In genomic region chr6:73368047-73368835, GRCm38 (mm10) we compare ENCODE assay signal across 8 mouse cellular contexts.
DNase-seq lines count a peak whose midpoint lies in the region; ATAC-seq and TF ChIP-seq lines count a peak whose summit lies in the region.

No protein-coding gene starts in this region.

- no peaks in the 10 kb centered on the region for H3K4me1 ChIP-seq in CH12.LX (ENCODE audit: control insufficient read depth in 1 of 2, insufficient read depth in 2 of 2)
- H3K4me1 ChIP-seq in forebrain, embryonic 12.5 days: peaks cover 10% of the 10 kb centered on the region
- H3K4me1 ChIP-seq in limb, embryonic 14.5 days (ENCODE audit: control insufficient read depth, insufficient read depth, low read length): 0 out of 2 replicates have a peak, but pooled peaks cover 5% of the 10 kb centered on the region

- peak; percentile 73; the same call in 1 of the 2 replicates for ATAC-seq in forebrain, embryonic 12.5 days (ENCODE audit: low FRiP score)
- ATAC-seq in limb, embryonic 14.5 days (ENCODE audit: low FRiP score, low read depth): no peak

- DNase-seq in heart, adult 11 months: peak; percentile 48
- DNase-seq in heart, adult 18-20 months: no peak
- DNase-seq in CH12.LX (ENCODE audit: extremely low read depth): no peak
- DNase-seq in limb, embryonic 14.5 days (ENCODE audit: low spot score): no peak
- DNase-seq in frontal cortex, postnatal 36 days (ENCODE audit: low spot score in 2 of 2): no peak
- DNase-seq in layer of hippocampus, postnatal 10 days (ENCODE audit: low spot score in 2 of 2): no peak
- no peak for DNase-seq in urinary bladder, postnatal 36 days (ENCODE audit: low spot score in 2 of 2)

- no peak overlapping the region for H3K4me3 ChIP-seq in CH12.LX (replicated peaks in 1 of 3; ENCODE audit: low read depth in 2 of 3, low read length in 2 of 3, poor library complexity in 1 of 3)
- 0 out of 2 replicates have a peak overlapping the region, but pooled peaks have one; percentile 16 for H3K4me3 ChIP-seq in forebrain, embryonic 12.5 days (replicated peaks)
- peak overlapping the region; percentile 23 for H3K4me3 ChIP-seq in limb, embryonic 14.5 days (replicated peaks; ENCODE audit: low read length)

- peaks cover 21% of the 10 kb centered on the region for H3K27me3 ChIP-seq in CH12.LX (replicated peaks)
- peaks cover 11% of the 10 kb centered on the region; the same call in 1 of the 2 replicates for H3K27me3 ChIP-seq in forebrain, embryonic 12.5 days
- 0 out of 2 replicates have a peak, but pooled peaks cover 3% of the 10 kb centered on the region for H3K27me3 ChIP-seq in limb, embryonic 14.5 days (ENCODE audit: control insufficient read depth, insufficient read depth, low read length)

- in situ Hi-C loops in CH12.LX (cut with MboI; ENCODE audit: low pct_ligation_motif_present, low pct_unique_long_range_greater_than_20kb, low sequenced_read_pairs): no loop called here

- dilution Hi-C loops in CH12.LX (cut with MboI; ENCODE audit: extremely low pct_ligation_motif_present, extremely low pct_unique_long_range_greater_than_20kb, low sequenced_read_pairs): no loop called here

- peak overlapping the region; percentile 65 for H3K4me2 ChIP-seq in CH12.LX (ENCODE audit: insufficient read depth, low read depth, poor library complexity, severe bottlenecking)
- H3K4me2 ChIP-seq in forebrain, embryonic 12.5 days: peak overlapping the region; percentile 38
- peak overlapping the region; percentile 40 for H3K4me2 ChIP-seq in limb, embryonic 14.5 days (replicated peaks; ENCODE audit: low read depth, low read length, severe bottlenecking)

- 10% methylated on average over 21 of the region's 21 CpGs for WGBS in forebrain, embryonic 12.5 days
- WGBS in limb, embryonic 14.5 days: 9% methylated on average over 21 of the region's 21 CpGs

- no peak for TF ChIP-seq EP300 in CH12.LX (IDR thresholded peaks at IDR 0.05; ENCODE audit: low read length)

- no peaks in the 10 kb centered on the region for H3K79me2 ChIP-seq in CH12.LX (replicated peaks; ENCODE audit: control insufficient read depth, extremely low read depth, insufficient read depth, poor library complexity, severe bottlenecking)

- no peak for TF ChIP-seq CTCF in CH12.LX (conservative IDR thresholded peaks at IDR 0.05 in 1 of 2, IDR thresholded peaks at IDR 0.05 in 1 of 2; ENCODE audit: low read depth in 2 of 2, low read length in 2 of 2)

- H3K27ac ChIP-seq in CH12.LX (ENCODE audit: insufficient read depth, low read depth): no peak overlapping the region
- no peak overlapping the region for H3K27ac ChIP-seq in forebrain, embryonic 12.5 days
- H3K27ac ChIP-seq in limb, embryonic 14.5 days (replicated peaks; ENCODE audit: low read depth, low read length): no peak overlapping the region

- TF ChIP-seq POLR2A in CH12.LX (IDR thresholded peaks at IDR 0.05; ENCODE audit: low read depth, low read length): no peak
- TF ChIP-seq POLR2A in limb, embryonic 14.5 days (IDR thresholded peaks at IDR 0.05; ENCODE audit: borderline replicate concordance, extremely low read depth, insufficient read depth, insufficient read length): no peak

- TF ChIP-seq RAD21 in CH12.LX (IDR thresholded peaks at IDR 0.05; ENCODE audit: low read depth, low read length): no peak

- no peak overlapping the region for H3K9ac ChIP-seq in CH12.LX (ENCODE audit: insufficient read depth, low read depth)
- no peak overlapping the region for H3K9ac ChIP-seq in forebrain, embryonic 12.5 days
- no peak overlapping the region for H3K9ac ChIP-seq in limb, embryonic 14.5 days (ENCODE audit: low read depth, low read length, severe bottlenecking)

- peaks cover 3% of the 10 kb centered on the region for H3K9me3 ChIP-seq in CH12.LX (replicated peaks; ENCODE audit: low read length)
- no peaks in the 10 kb centered on the region for H3K9me3 ChIP-seq in forebrain, embryonic 12.5 days
- H3K9me3 ChIP-seq in limb, embryonic 14.5 days (ENCODE audit: control insufficient read depth, low read length): no peaks in the 10 kb centered on the region

- H3K36me3 ChIP-seq in CH12.LX (replicated peaks in 1 of 2; ENCODE audit: control insufficient read depth in 1 of 2, insufficient read depth in 1 of 2, low read length in 1 of 2): no peaks in the 10 kb centered on the region
- H3K36me3 ChIP-seq in forebrain, embryonic 12.5 days (replicated peaks): no peaks in the 10 kb centered on the region
- no peaks in the 10 kb centered on the region for H3K36me3 ChIP-seq in limb, embryonic 14.5 days (ENCODE audit: control insufficient read depth, insufficient read depth, low read length)

TF ChIP-seq in CH12.LX, 34 proteins besides CTCF, POLR2A, EP300 and RAD21:
- TF ChIP-seq UBTF (IDR thresholded peaks at IDR 0.05; ENCODE audit: low read depth, low read length) (no peak), BHLHE40 (IDR thresholded peaks at IDR 0.05; ENCODE audit: low read depth, low read length) (no peak), MEF2A (IDR thresholded peaks at IDR 0.05; ENCODE audit: borderline replicate concordance, low read depth, low read length) (no peak), CHD2 (IDR thresholded peaks at IDR 0.05; ENCODE audit: low read length) (no peak), ELF1 (IDR thresholded peaks at IDR 0.05; ENCODE audit: low read depth, low read length) (no peak)

Comparison
In these comparisons a context has a peak if more than half of its experiments do, and no peak if none do; other contexts are left out.
1. H3K4me3 ChIP-seq: peak in forebrain, embryonic 12.5 days (single experiment) and limb, embryonic 14.5 days (single experiment); none in CH12.LX (0 of 3).
2. Peak in every context shown above with its lines, with median percentiles within 50 percentile points of each other: H3K4me2 ChIP-seq.